Mouse (Mus musculus) left cerebral cortex, adult 2 months (tissue): ENCODE results near the gene Retreg3. TPM values are rescaled to one million over a fixed set of nuclear protein-coding genes. Genes with fewer than 3 reads are reported as not detected.
"Not testable (repeated sequence)": the region's sequence is repeated elsewhere in the genome, so short reads cannot be mapped to it uniquely, and the experiment has no call there.

ENCODE experiments used
- DNase-seq, 2 experiments: peaks; one replicate each; pipeline ENCODE4 v3.0.0; 2021 to 2022; ENCODE audit warnings: low spot score in 2 of 2, mixed read lengths in 1 of 2; ENCODE audit errors: extremely low spot score in 1 of 2
- H3K27ac ChIP-seq: fragments of 200-600 bp; 2 replicates; pipeline ENCODE4 v1.8.1; 2022
- H3K4me3 ChIP-seq: fragments of 200-600 bp; 2 replicates; pipeline ENCODE4 v1.8.1; 2022
- CTCF ChIP-seq: fragments of 200-600 bp; IDR thresholded peaks from 2 replicates; pipeline ENCODE4 v1.8.1; 2022; ENCODE audit warnings: antibody characterized with exemption, mild to moderate bottlenecking, moderate library complexity
- intact Hi-C: fragments of 180-260 bp; cut with DNase I; formaldehyde crosslinking; loops from one replicate; pipeline ENCODE4 v1.15.1; 2025
- total RNA-seq, 2 experiments: library from RNA; stranded (reverse); gene quantifications; 2 replicates each; pipeline ENCODE4 v1.2.3; 2021

Retreg3 gene
- total RNA-seq, 2 experiments from 2014 or later, result 50.7 to 56.6 TPM

DNA sequence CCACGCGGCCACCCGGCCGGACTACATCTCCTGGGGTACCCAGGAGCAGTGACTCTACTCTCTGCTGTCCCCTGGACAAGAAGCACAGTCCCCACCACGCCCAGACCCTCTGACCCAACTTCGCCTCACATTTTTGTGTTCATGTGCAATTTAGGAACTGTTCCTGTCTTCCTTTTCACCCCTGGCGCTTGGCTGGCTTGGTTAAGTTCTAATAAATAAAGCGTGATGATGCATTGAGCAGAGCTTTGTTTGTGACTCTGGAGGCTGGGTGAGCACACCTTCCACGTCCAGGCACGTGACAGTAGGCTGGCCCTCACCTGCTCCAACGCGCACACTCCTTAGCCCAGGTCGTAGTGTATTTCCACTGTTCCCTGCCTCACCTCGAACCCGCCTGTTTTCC is 41.9 kb upstream of the Retreg3 start:
- no peak for DNase-seq
- Histone ChIP-seq H3K27ac (no peak overlapping the region), H3K4me3 (no peak overlapping the region)
- intact Hi-C loops, result no loop called here
- TF ChIP-seq CTCF, result no peak

DNA sequence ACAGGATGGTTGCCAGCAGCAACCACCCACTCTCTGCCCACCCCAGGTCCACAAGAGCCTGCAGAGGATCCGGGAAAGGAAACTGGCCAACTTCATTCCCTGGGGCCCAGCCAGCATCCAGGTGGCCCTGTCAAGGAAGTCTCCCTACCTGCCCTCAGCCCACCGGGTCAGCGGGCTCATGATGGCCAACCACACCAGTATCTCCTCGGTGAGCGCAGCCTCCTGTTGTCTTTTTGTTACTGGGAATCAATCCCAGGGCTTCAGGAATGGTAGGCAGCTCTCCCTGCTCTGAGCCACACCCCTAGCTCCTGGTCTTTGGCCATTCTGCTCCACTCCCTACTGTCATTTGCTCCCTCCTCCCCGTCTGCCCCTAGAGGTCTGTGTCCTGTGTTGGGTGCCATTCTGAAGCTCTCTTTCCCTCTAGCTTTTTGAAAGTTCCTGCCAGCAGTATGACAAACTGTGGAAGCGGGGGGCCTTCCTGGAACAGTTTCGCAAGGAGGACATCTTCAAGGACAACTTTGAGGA is 41.4 kb upstream of the Retreg3 start:
- H3K4me3 ChIP-seq, H3K27ac ChIP-seq, intact Hi-C loops, DNase-seq: not testable (repeated sequence)

DNA sequence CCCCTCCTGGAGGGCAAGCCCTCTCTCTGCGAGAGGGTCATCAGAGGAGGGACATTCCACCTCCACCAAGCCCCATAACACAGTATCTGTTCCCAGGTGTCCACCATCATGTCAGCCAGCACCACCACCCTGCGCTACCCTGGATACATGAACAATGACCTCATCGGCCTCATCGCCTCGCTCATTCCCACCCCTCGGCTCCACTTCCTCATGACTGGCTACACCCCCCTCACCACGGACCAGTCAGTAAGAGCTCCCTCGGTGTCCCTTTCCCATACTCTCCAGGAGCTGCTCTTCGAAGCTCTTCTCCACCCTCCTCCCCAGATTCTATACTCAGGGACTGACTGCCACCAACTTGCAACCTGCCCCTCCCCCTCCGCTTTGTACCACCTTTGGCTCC is 40.5 kb upstream of the Retreg3 start:
- H3K4me3 ChIP-seq, H3K27ac ChIP-seq, DNase-seq, intact Hi-C loops: not testable (repeated sequence)

DNA sequence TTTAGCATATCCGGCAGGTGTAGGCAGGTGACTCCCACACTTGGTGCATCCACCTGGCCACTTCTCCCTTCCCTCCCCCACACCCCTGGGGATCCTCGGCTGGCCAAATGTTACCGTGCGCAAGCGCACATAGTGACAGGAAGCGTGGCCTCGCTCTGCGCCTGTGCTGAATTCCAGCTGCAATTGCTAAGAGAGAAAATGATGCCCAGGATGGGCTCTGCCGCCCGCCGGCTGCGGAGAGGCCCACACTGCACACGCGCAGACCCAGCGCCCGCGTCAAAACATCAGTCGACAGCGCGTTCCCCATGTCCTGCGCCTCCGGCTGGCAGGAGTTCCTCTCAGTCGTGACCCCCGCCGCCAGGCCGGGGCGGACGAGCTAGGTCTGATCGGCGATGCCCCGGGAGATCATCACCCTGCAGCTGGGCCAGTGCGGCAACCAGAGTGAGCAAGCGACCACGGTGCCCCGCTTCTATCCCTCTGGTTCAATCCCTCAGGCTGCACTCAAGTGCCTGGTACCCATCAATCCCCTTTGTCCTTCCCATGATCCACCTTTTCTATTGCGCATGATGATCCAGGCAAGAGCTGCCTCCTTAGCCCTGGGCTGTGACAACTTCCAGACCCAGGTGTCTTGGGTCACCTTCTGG is 36.2 kb upstream of the Retreg3 start, which contains the start of gene Tubg2:
Gene Tubg2, plus strand, starts transcription at position 180 of the 644 bp plus-strand sequence.
- no peak; the same call in 1 of the 2 replicates for TF ChIP-seq CTCF
- peak within 1 kb of the TSS; percentile 90 for H3K27ac ChIP-seq
- peak; percentile 80 for DNase-seq
- intact Hi-C loops, result no loop called here
- H3K4me3 ChIP-seq, result peak within 1 kb of the TSS; percentile 64

DNA sequence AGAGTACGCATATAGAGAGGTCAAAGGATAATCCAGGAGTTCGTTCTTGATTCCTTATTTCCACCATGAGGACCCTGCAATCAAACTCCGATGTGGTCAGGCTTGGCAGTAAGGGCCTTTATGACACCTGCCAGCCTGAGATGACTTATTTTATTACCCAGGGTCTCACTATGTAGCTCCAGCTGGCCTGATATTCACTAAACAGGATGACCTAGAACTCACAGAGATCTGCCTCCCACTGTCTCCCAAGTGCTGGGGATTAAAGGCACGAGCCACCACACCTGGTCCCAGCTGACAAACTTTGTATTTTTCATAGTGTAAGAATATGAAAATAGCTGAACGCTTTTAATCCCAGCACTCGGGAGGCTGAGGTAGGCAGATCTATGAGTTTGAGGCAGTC is 35.5 kb upstream of the Retreg3 start:
- intact Hi-C loops, result no loop called here
- TF ChIP-seq CTCF, result no peak
- Histone ChIP-seq H3K27ac (peak overlapping the region; percentile 90; the same call in 1 of the 2 replicates), H3K4me3 (no peak overlapping the region; the same call in 1 of the 2 replicates)
- DNase-seq, result no peak

DNA sequence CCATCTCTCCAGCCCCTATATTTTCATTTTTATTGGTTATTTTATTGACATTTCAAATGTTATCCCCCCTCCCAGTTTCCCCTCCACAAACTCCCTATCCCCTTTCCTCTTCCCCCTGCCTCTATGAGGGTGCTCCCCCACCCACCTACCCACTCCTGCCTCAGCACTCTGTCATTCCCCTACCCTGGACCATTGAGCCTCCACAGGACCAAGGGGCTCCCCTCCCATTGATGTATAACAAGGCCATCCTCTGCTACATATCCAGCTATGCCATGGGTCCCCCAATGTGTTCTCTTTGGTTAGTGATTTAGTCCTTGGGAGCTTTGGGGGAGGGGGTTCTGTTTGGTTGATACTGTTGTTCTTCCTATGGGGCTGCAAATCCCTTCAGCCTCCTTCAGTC is 35.0 kb upstream of the Retreg3 start:
- intact Hi-C loops, result no loop called here
- no peak for DNase-seq
- Histone ChIP-seq H3K27ac (no peak overlapping the region), H3K4me3 (no peak overlapping the region)
- TF ChIP-seq CTCF, result no peak

DNA sequence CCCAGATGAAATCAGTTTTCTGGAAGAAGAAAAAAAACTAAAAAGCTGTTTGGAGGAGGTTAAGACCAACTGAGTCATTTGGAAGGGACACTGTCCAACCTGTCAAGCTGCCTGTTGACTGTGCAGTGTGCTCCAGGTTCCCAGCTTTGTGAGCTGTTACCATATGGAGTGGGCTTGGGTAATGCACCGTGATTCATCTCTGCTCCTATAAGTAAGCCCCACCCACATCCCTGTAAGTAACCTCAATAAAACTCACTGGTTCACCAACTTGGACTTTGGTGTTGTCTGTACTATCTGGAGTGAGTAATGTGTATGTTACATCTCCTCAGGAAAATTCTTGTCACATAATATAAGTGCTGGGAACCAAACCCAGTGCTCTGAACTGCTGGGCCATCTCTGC is 33.1 kb upstream of the Retreg3 start:
- intact Hi-C loops, result no loop called here
- TF ChIP-seq CTCF, result no peak
- no peak overlapping the region for H3K4me3 ChIP-seq
- no peak overlapping the region for H3K27ac ChIP-seq
- DNase-seq, result no peak

DNA sequence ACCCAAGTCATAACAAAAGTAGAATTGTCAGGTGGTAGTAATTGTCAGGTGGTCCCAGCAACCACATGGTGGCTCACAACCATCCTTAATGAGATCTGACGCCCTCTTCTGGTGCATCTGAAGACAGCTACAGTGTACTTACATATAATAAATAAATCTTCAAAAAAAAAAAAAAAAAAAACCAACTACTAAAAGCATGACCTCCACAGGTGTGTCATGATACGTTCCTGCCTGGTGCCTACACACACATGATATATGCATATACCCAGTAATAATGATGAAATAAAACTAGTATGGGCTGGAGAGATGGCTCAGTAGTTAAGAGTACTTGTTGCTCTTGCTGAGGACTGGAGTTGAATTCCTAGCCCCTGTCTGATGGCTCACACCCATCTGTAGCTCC is 31.4 kb upstream of the Retreg3 start:
- intact Hi-C loops, result no loop called here
- no peak for DNase-seq
- Histone ChIP-seq H3K27ac (no peak overlapping the region), H3K4me3 (no peak overlapping the region)
- no peak; the same call in 1 of the 2 replicates for TF ChIP-seq CTCF

DNA sequence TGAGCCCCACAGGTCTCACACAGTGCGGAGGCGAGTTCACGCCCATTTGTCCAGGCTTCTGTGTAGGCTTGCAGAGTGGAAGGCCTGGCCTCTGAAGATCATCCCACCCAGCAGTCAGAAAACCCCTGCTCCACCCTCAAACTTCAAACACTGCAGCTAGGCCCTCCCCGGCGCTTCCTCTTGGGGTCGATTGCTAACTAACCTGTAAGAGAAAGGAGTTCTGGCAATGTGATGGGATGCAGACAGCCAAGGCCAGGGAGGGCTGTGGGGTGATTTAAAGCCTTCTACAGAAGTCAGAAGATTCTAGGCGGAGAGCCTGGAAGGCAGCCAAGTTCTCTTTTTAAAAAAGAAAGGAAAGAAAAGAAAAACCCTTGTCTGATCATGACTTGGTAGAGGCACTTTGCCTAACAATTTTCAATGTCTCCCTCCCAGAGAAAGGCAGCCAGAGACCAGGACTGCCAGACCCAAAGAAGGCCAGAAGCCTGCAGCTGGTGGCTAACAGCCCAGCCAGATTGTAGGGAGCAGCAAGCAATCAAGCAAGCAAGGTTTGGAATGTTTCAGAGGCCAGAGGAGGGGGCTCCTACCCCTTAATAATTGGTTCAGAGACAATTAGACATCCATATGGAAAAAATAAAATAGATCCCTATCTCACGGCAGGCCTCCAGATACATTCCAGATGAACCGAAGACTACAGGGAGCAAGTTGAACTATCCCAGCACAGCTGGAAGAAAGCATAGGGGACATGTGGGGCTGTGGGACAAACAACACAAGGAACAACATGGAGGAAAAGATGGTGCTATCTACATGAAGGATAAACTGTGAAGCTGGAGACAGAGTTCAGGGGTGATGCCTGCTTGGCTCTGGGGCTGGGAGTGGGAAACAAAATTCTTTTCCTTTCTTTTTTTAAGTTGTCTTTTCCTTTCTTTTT is 29.7 kb upstream of the Retreg3 start:
- no peak for TF ChIP-seq CTCF
- DNase-seq, result no peak
- Histone ChIP-seq H3K4me3 (no peak overlapping the region), H3K27ac (peak overlapping the region; percentile 28; the same call in 1 of the 2 replicates)
- intact Hi-C loops, result no loop called here

DNA sequence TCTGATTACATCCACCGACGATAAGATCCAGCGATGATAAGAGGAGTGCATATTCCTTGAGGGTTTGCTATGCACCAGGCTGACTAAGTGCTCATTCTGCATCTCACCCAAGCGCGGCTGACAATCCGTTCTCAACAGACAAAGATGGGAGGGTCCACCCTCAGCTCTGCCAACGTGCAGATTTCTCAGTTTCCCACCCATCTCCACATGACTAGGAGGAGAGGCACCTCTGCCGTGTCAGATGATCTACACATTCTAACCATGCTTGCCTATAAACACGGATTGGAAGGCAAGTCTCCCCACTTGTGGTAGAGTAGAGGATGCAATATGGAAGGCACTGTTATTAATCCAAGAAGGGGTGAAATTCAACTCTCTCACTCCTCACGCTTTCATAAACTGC is 29.1 kb upstream of the Retreg3 start:
- TF ChIP-seq CTCF, result no peak
- intact Hi-C loops, result no loop called here
- no peak overlapping the region for H3K4me3 ChIP-seq
- H3K27ac ChIP-seq, result no peak overlapping the region; the same call in 1 of the 2 replicates
- no peak for DNase-seq

DNA sequence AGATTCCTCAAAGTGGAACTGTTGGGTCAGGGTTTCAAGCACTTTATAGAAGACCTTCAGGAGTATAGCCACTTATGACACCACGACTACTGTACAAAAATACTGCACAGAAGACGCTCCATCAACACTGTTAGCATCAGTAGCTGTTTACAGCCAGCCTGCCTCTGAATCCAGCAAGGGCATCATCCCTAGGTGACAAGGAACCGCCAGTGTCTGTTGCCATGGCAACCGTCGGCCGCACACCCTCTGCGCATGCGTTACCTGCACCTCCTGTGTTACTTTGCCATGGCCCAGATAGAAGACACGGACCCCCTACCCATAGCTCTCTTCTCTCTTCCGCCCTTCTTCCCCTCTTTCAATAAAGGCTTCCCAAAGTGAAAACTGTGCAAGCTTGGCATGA is 26.7 kb upstream of the Retreg3 start:
- no peak for TF ChIP-seq CTCF
- no peak overlapping the region for H3K4me3 ChIP-seq
- intact Hi-C loops, result no loop called here
- H3K27ac ChIP-seq, result no peak overlapping the region
- peak in 1 of 2 experiments; percentile 57 for DNase-seq
